Mouse (Mus musculus) frontal cortex, postnatal 14 days (tissue): ENCODE measurements around the gene Ppia.
"Not testable (repeated sequence)": the region's sequence is repeated elsewhere in the genome, so short reads cannot be mapped to it uniquely, and the experiment has no call there.

Experiments
- DNase-seq, 2 experiments: peaks; one replicate each; pipeline ENCODE4 v3.0.0; 2022; ENCODE audit warnings: low spot score in 2 of 2

Ppia gene

GRCm38 (mm10) chr11:6442566-6442965 lies 27.3 kb downstream of the Ppia start:
- DNase-seq = no peak

- no peak for DNase-seq
Measured at GRCm38 (mm10) chr11:6443102-6443501, 27.9 kb downstream of the Ppia start.

GRCm38 (mm10) chr11:6443727-6444076 lies 28.5 kb downstream of the Ppia start:
- DNase-seq = no peak

- peak; percentile 99 to 100 for DNase-seq
Measured at GRCm38 (mm10) chr11:6444077-6444853, 29.0 kb downstream of the Ppia start, which contains the start of gene H2afv. Gene H2afv (minus strand): TSS chr11:6444443.

- DNase-seq = no peak
Measured at GRCm38 (mm10) chr11:6445441-6445840, 30.2 kb downstream of the Ppia start.

- DNase-seq = no peak
Measured at GRCm38 (mm10) chr11:6445951-6446350, 30.7 kb downstream of the Ppia start.

- DNase-seq = no peak
Measured at GRCm38 (mm10) chr11:6447493-6447892, 32.2 kb downstream of the Ppia start.

GRCm38 (mm10) chr11:6448155-6448554 lies 32.9 kb downstream of the Ppia start:
- not testable (repeated sequence) for DNase-seq

- no peak for DNase-seq
Measured at GRCm38 (mm10) chr11:6456083-6456482, 40.8 kb downstream of the Ppia start.

- DNase-seq = no peak
Measured at GRCm38 (mm10) chr11:6463159-6463837, 48.1 kb downstream of the Ppia start.

GRCm38 (mm10) chr11:6465122-6465521 lies 49.9 kb downstream of the Ppia start:
- DNase-seq = peak in 1 of 2 experiments; percentile 58

GRCm38 (mm10) chr11:6468541-6468940 lies 53.3 kb downstream of the Ppia start:
- no peak for DNase-seq
